Mouse (Mus musculus): ENCODE measurements around the gene Als2.

- TF ChIP-seq POLR2A (IDR thresholded peaks at IDR 0.05; ENCODE audit: insufficient read depth, low read depth, low read length) (no peak), CTCF (IDR thresholded peaks at IDR 0.05; ENCODE audit: insufficient read depth, low read depth, low read length) (no peak)
These were observed 33.1 kb upstream of the Als2 start for GRCm38 (mm10) chr1:59269951-59270689.

All from olfactory bulb, adult 2 months (tissue).